24 mouse cellular contexts compared by ENCODE assay signal in genomic region chr4:117491840-117492239, GRCm38 (mm10). TPM values are rescaled to one million over a fixed set of nuclear protein-coding genes. Genes with fewer than 3 reads are reported as not detected.
DNase-seq lines count a peak whose midpoint lies in the region; ATAC-seq and TF ChIP-seq lines count a peak whose summit lies in the region.
"Had no signal": no experiment of that assay in that cellular context is flagged by ENCODE, and none has a peak within 500 bp of the region (broad histone marks: within the 10 kb centered on the region; RNA-seq: fewer than 3 reads in every experiment).

No protein-coding gene starts in this region.

- ATAC-seq in hindbrain, embryonic 13.5 days (ENCODE audit: low FRiP score), result no peak
- no peak for ATAC-seq in hindbrain, postnatal 0 days
- no peak for ATAC-seq in hindbrain, embryonic 15.5 days (ENCODE audit: low FRiP score, low read depth)
- no peak for ATAC-seq in midbrain, embryonic 14.5 days (ENCODE audit: low FRiP score, low TSS enrichment)
- no peak for ATAC-seq in neural tube, embryonic 15.5 days (ENCODE audit: low FRiP score)
- ATAC-seq: forebrain, embryonic 15.5 days; intestine, embryonic 15.5 days; Patski had no signal

- H3K4me2 ChIP-seq in hindbrain, embryonic 13.5 days, result peak overlapping the region; percentile 71
- H3K4me2 ChIP-seq in hindbrain, postnatal 0 days (ENCODE audit: low read depth, low read length), result no peak overlapping the region
- H3K4me2 ChIP-seq in hindbrain, embryonic 15.5 days, result peak overlapping the region; percentile 78; the same call in 1 of the 2 replicates
- peak overlapping the region; percentile 77 for H3K4me2 ChIP-seq in midbrain, embryonic 14.5 days (ENCODE audit: low read length)
- peak overlapping the region; percentile 9; the same call in 1 of the 2 replicates for H3K4me2 ChIP-seq in neural tube, embryonic 15.5 days
- H3K4me2 ChIP-seq: forebrain, embryonic 15.5 days; intestine, embryonic 15.5 days; limb, embryonic 15.5 days had no signal

- no peak for TF ChIP-seq CTCF in hindbrain, postnatal 0 days (IDR thresholded peaks at IDR 0.05; ENCODE audit: low read depth)

- WGBS in hindbrain, embryonic 13.5 days, result 52% methylated on average over 6 of the region's 6 CpGs
- 56% methylated on average over 6 of the region's 6 CpGs for WGBS in hindbrain, postnatal 0 days
- 60% methylated on average over 6 of the region's 6 CpGs for WGBS in hindbrain, embryonic 15.5 days
- WGBS in midbrain, embryonic 14.5 days, result 70% methylated on average over 6 of the region's 6 CpGs
- WGBS in neural tube, embryonic 15.5 days, result 38% methylated on average over 6 of the region's 6 CpGs

- no peak for DNase-seq in hindbrain, postnatal 0 days (ENCODE audit: low spot score)
- no peak for DNase-seq in midbrain, embryonic 14.5 days
- DNase-seq in kidney, postnatal 25 days, result no peak
- DNase-seq in layer of hippocampus, postnatal 10 days (ENCODE audit: low spot score in 2 of 2), result no peak
- DNase-seq: B cell, adult 2 months; cerebellum, adult 11 months; cerebellum, adult 9-11 months; heart, adult 2 months; heart, postnatal 4 days; kidney, adult 9 months; kidney, postnatal 36 days; lung, postnatal 4 days; retina, postnatal 1 day; right cerebral cortex, postnatal 25 days had no signal

- no peaks in the 10 kb centered on the region for H3K9me3 ChIP-seq in hindbrain, embryonic 13.5 days
- no peaks in the 10 kb centered on the region for H3K9me3 ChIP-seq in hindbrain, postnatal 0 days (ENCODE audit: low read length)
- no peaks in the 10 kb centered on the region for H3K9me3 ChIP-seq in hindbrain, embryonic 15.5 days
- no peaks in the 10 kb centered on the region for H3K9me3 ChIP-seq in midbrain, embryonic 14.5 days (ENCODE audit: control insufficient read depth, low read length)
- no peaks in the 10 kb centered on the region for H3K9me3 ChIP-seq in neural tube, embryonic 15.5 days (replicated peaks)
- H3K9me3 ChIP-seq: embryonic facial prominence, embryonic 10.5 days; forebrain, embryonic 15.5 days; intestine, embryonic 15.5 days; limb, embryonic 15.5 days had no signal

- H3K4me3 ChIP-seq in hindbrain, embryonic 13.5 days, result peak overlapping the region; percentile 47; the same call in 1 of the 2 replicates
- H3K4me3 ChIP-seq in hindbrain, postnatal 0 days (ENCODE audit: low read length), result no peak overlapping the region
- no peak overlapping the region for H3K4me3 ChIP-seq in hindbrain, embryonic 15.5 days
- H3K4me3 ChIP-seq in midbrain, embryonic 14.5 days (replicated peaks; ENCODE audit: low read depth, low read length), result no peak overlapping the region
- no peak overlapping the region for H3K4me3 ChIP-seq in neural tube, embryonic 15.5 days (replicated peaks)
- H3K4me3 ChIP-seq: embryonic facial prominence, embryonic 10.5 days; forebrain, embryonic 15.5 days; heart, adult 2 months; intestine, embryonic 15.5 days; limb, embryonic 15.5 days had no signal

- peaks cover 93% of the 10 kb centered on the region for H3K27me3 ChIP-seq in hindbrain, embryonic 13.5 days
- H3K27me3 ChIP-seq in hindbrain, postnatal 0 days (ENCODE audit: insufficient read depth, low read length), result peaks cover 53% of the 10 kb centered on the region
- H3K27me3 ChIP-seq in hindbrain, embryonic 15.5 days, result peaks cover 70% of the 10 kb centered on the region
- peaks cover 75% of the 10 kb centered on the region for H3K27me3 ChIP-seq in midbrain, embryonic 14.5 days (ENCODE audit: control insufficient read depth, insufficient read depth, low read length)
- peaks cover 76% of the 10 kb centered on the region for H3K27me3 ChIP-seq in neural tube, embryonic 15.5 days (replicated peaks)

- peak overlapping the region; percentile 36; the same call in 1 of the 2 replicates for H3K27ac ChIP-seq in hindbrain, embryonic 13.5 days
- H3K27ac ChIP-seq in hindbrain, postnatal 0 days, result no peak overlapping the region
- H3K27ac ChIP-seq in hindbrain, embryonic 15.5 days (replicated peaks), result no peak overlapping the region
- H3K27ac ChIP-seq in midbrain, embryonic 14.5 days (replicated peaks; ENCODE audit: low read depth, low read length), result no peak overlapping the region
- H3K27ac ChIP-seq in neural tube, embryonic 15.5 days (replicated peaks), result no peak overlapping the region
- H3K27ac ChIP-seq: embryonic facial prominence, embryonic 10.5 days; forebrain, embryonic 15.5 days; heart, adult 2 months; intestine, embryonic 15.5 days; limb, embryonic 15.5 days; liver, embryonic 14.5 days had no signal

- H3K9ac ChIP-seq in hindbrain, embryonic 13.5 days, result no peak overlapping the region
- H3K9ac ChIP-seq in hindbrain, postnatal 0 days (replicated peaks; ENCODE audit: low read length), result no peak overlapping the region
- no peak overlapping the region for H3K9ac ChIP-seq in hindbrain, embryonic 15.5 days
- no peak overlapping the region for H3K9ac ChIP-seq in midbrain, embryonic 14.5 days (replicated peaks; ENCODE audit: low read length)
- H3K9ac ChIP-seq in neural tube, embryonic 15.5 days (replicated peaks), result no peak overlapping the region
- H3K9ac ChIP-seq: forebrain, embryonic 15.5 days; intestine, embryonic 15.5 days; limb, embryonic 15.5 days; liver, embryonic 14.5 days had no signal

- no peaks in the 10 kb centered on the region for H3K36me3 ChIP-seq in hindbrain, embryonic 13.5 days
- no peaks in the 10 kb centered on the region for H3K36me3 ChIP-seq in hindbrain, postnatal 0 days (ENCODE audit: insufficient read depth, low read length)
- no peaks in the 10 kb centered on the region for H3K36me3 ChIP-seq in hindbrain, embryonic 15.5 days
- H3K36me3 ChIP-seq in midbrain, embryonic 14.5 days (ENCODE audit: control insufficient read depth, insufficient read depth, low read length), result no peaks in the 10 kb centered on the region
- no peaks in the 10 kb centered on the region for H3K36me3 ChIP-seq in neural tube, embryonic 15.5 days
- H3K36me3 ChIP-seq: embryonic facial prominence, embryonic 10.5 days; forebrain, embryonic 15.5 days; G1E; intestine, embryonic 15.5 days; limb, embryonic 15.5 days had no signal

- peaks cover 31% of the 10 kb centered on the region for H3K4me1 ChIP-seq in hindbrain, embryonic 13.5 days (replicated peaks)
- peaks cover 4% of the 10 kb centered on the region; the same call in 1 of the 2 replicates for H3K4me1 ChIP-seq in hindbrain, postnatal 0 days (ENCODE audit: insufficient read depth, low read length)
- peaks cover 30% of the 10 kb centered on the region for H3K4me1 ChIP-seq in hindbrain, embryonic 15.5 days (replicated peaks)
- peaks cover 21% of the 10 kb centered on the region for H3K4me1 ChIP-seq in midbrain, embryonic 14.5 days (ENCODE audit: control insufficient read depth, insufficient read depth, low read length)
- peaks cover 29% of the 10 kb centered on the region for H3K4me1 ChIP-seq in neural tube, embryonic 15.5 days

RNA-seq across cellular contexts. Expression of gene Rnf220, which starts 5.0 kb away (rescaled TPM):
- 102 and 106 TPM in 2 replicates for polyA plus RNA-seq in hindbrain, embryonic 13.5 days (2015; fragmentation: Nextera tagmentation; extraction: Ambion mirVana)
- total RNA-seq in hindbrain, postnatal 0 days (2014; rRNA removed), result 119 and 156 TPM in 2 replicates
- polyA plus RNA-seq in hindbrain, postnatal 0 days (2015; fragmentation: Nextera tagmentation; extraction: Ambion mirVana), result 101 and 105 TPM in 2 replicates
- 108 and 122 TPM in 2 replicates for polyA plus RNA-seq in hindbrain, embryonic 15.5 days (2015; fragmentation: Nextera tagmentation; extraction: Ambion mirVana)
- polyA plus RNA-seq in midbrain, embryonic 14.5 days (2014; fragmentation: Nextera tagmentation; extraction: Ambion mirVana), result 103 and 110 TPM in 2 replicates
- polyA plus RNA-seq in neural tube, embryonic 15.5 days (2015; fragmentation: Nextera tagmentation; extraction: Ambion mirVana), result 95.6 and 95.8 TPM in 2 replicates
- total RNA-seq in layer of hippocampus, postnatal 10 days (2021), result 100 to 1,000 TPM; 129 to 148 TPM

RNA-seq across cellular contexts. Expression of gene Eri3, which starts 58.3 kb away (rescaled TPM):
- 205 and 214 TPM in 2 replicates for polyA plus RNA-seq in hindbrain, embryonic 13.5 days (2015; fragmentation: Nextera tagmentation; extraction: Ambion mirVana)
- 263 and 267 TPM in 2 replicates for total RNA-seq in hindbrain, postnatal 0 days (2014; rRNA removed)
- 277 and 295 TPM in 2 replicates for polyA plus RNA-seq in hindbrain, postnatal 0 days (2015; fragmentation: Nextera tagmentation; extraction: Ambion mirVana)
- polyA plus RNA-seq in hindbrain, embryonic 15.5 days (2015; fragmentation: Nextera tagmentation; extraction: Ambion mirVana), result 266 and 267 TPM in 2 replicates
- polyA plus RNA-seq in midbrain, embryonic 14.5 days (2014; fragmentation: Nextera tagmentation; extraction: Ambion mirVana), result 267 and 284 TPM in 2 replicates
- 223 and 244 TPM in 2 replicates for polyA plus RNA-seq in neural tube, embryonic 15.5 days (2015; fragmentation: Nextera tagmentation; extraction: Ambion mirVana)
- total RNA-seq in layer of hippocampus, postnatal 10 days (2021), result 100 to 1,000 TPM; 217 to 237 TPM
